Mouse (Mus musculus) stomach, embryonic 15.5 days (tissue): ENCODE measurements at regions not wholly inside any gene's neighbourhood (a gene's known extent, or its start where the extent isn't known, plus 50 kb on each side); places are given as distances from the start of the nearest gene placed in this dataset.

ENCODE experiments used
- ATAC-seq: fragments of 200-750 bp; cut with Nextera tagmentation; 2 replicates; pipeline ENCODE4 v1.8.0; 2017; ENCODE audit warnings: low read depth, moderate number of reproducible peaks, moderate TSS enrichment; ENCODE audit not compliant: insufficient read depth, low FRiP score
- H3K27ac ChIP-seq: fragments of 300-500 bp; sonication (generic); 2 replicates; pipeline ENCODE4 v1.5.1; 2015; ENCODE audit warnings: mild to moderate bottlenecking, inconsistent platforms
- H3K27me3 ChIP-seq: fragments of 300-500 bp; sonication (generic); replicated peaks from 2 replicates; pipeline ENCODE4 v1.6.1; 2015; ENCODE audit warnings: inconsistent platforms
- H3K36me3 ChIP-seq: fragments of 300-500 bp; sonication (generic); 2 replicates; pipeline ENCODE4 v1.6.1; 2015; ENCODE audit warnings: inconsistent platforms
- H3K4me1 ChIP-seq: fragments of 300-500 bp; sonication (generic); 2 replicates; pipeline ENCODE4 v1.6.1; 2015; ENCODE audit warnings: inconsistent platforms
- H3K4me2 ChIP-seq: fragments of 300-500 bp; sonication (generic); 2 replicates; pipeline ENCODE4 v1.6.1; 2015; ENCODE audit warnings: mild to moderate bottlenecking, inconsistent platforms
- H3K4me3 ChIP-seq: fragments of 300-500 bp; sonication (generic); replicated peaks from 2 replicates; pipeline ENCODE4 v1.5.1; 2015; ENCODE audit warnings: inconsistent platforms
- H3K9ac ChIP-seq: fragments of 300-500 bp; sonication (generic); 2 replicates; pipeline ENCODE4 v1.6.1; 2015; ENCODE audit warnings: inconsistent platforms
- H3K9me3 ChIP-seq: fragments of 300-500 bp; sonication (generic); 2 replicates; pipeline ENCODE4 v1.6.1; 2016; ENCODE audit warnings: inconsistent platforms
- WGBS: fragments of 180-500 bp; shearing (Covaris S2); methylation state at CpG from one replicate; pipeline ENCODE4 v1.1.7; 2015; 5-methylcytosine and 5-hydroxymethylcytosine counted together

GRCm38 (mm10) chr3:128024856-128025255, 128.7 kb upstream of the Fam241a start:
- Histone ChIP-seq H3K4me2 (no peak overlapping the region), H3K27me3 (no peaks in the 10 kb centered on the region), H3K36me3 (no peaks in the 10 kb centered on the region), H3K9me3 (no peaks in the 10 kb centered on the region), H3K9ac (no peak overlapping the region), H3K4me3 (no peak overlapping the region), H3K27ac (no peak overlapping the region), H3K4me1 (no peaks in the 10 kb centered on the region)
- 89% methylated on average over 12 of the region's 12 CpGs for WGBS
- ATAC-seq, result no peak

GRCm38 (mm10) chr3:128014909-128015308, 118.8 kb upstream of the Fam241a start:
- no peaks in the 10 kb centered on the region for H3K27me3 ChIP-seq
- WGBS, result 88% methylated on average over 1 of the region's 1 CpGs
- no peak for ATAC-seq

GRCm38 (mm10) chr3:128002905-128003641, 106.9 kb upstream of the Fam241a start:
- ATAC-seq, result no peak
- Histone ChIP-seq H3K27me3 (no peaks in the 10 kb centered on the region), H3K36me3 (no peaks in the 10 kb centered on the region), H3K9me3 (no peaks in the 10 kb centered on the region), H3K4me3 (no peak overlapping the region), H3K4me2 (peak overlapping the region; percentile 11; the same call in 1 of the 2 replicates), H3K4me1 (no peaks in the 10 kb centered on the region; the same call in 1 of the 2 replicates), H3K9ac (no peak overlapping the region), H3K27ac (no peak overlapping the region)
- 61% methylated on average over 18 of the region's 18 CpGs for WGBS

More at GRCm38 (mm10) chr3:128014909-128015308, 118.8 kb upstream of the Fam241a start:
- no peak overlapping the region for H3K27ac ChIP-seq
- no peaks in the 10 kb centered on the region for H3K9me3 ChIP-seq
- H3K4me3 ChIP-seq, result no peak overlapping the region
- H3K4me2 ChIP-seq, result no peak overlapping the region
- no peak overlapping the region for H3K9ac ChIP-seq
- H3K4me1 ChIP-seq, result no peaks in the 10 kb centered on the region
- H3K36me3 ChIP-seq, result no peaks in the 10 kb centered on the region

- H3K9ac ChIP-seq, result no peak overlapping the region
Measured at GRCm38 (mm10) chr3:128001924-128002501, 105.9 kb upstream of the Fam241a start.

GRCm38 (mm10) chr3:127995678-127996077, 99.6 kb upstream of the Fam241a start:
- 19% methylated on average over 7 of the region's 7 CpGs for WGBS
- Histone ChIP-seq H3K4me2 (no peak overlapping the region), H3K27ac (no peak overlapping the region), H3K9me3 (no peaks in the 10 kb centered on the region), H3K4me3 (no peak overlapping the region), H3K9ac (no peak overlapping the region), H3K4me1 (no peaks in the 10 kb centered on the region), H3K36me3 (no peaks in the 10 kb centered on the region), H3K27me3 (no peaks in the 10 kb centered on the region)
- no peak; the same call in 1 of the 2 replicates for ATAC-seq

More at GRCm38 (mm10) chr3:128001924-128002501, 105.9 kb upstream of the Fam241a start:
- ATAC-seq, result no peak
- Histone ChIP-seq H3K27ac (no peak overlapping the region), H3K36me3 (no peaks in the 10 kb centered on the region), H3K4me3 (no peak overlapping the region), H3K27me3 (no peaks in the 10 kb centered on the region), H3K4me1 (no peaks in the 10 kb centered on the region; the same call in 1 of the 2 replicates), H3K4me2 (no peak overlapping the region), H3K9me3 (no peaks in the 10 kb centered on the region)
- 69% methylated on average over 6 of the region's 6 CpGs for WGBS

GRCm38 (mm10) chr3:127987583-127987982, 91.5 kb upstream of the Fam241a start:
- H3K27ac ChIP-seq, result no peak overlapping the region
- H3K4me3 ChIP-seq, result no peak overlapping the region
- H3K9ac ChIP-seq, result no peak overlapping the region
- H3K36me3 ChIP-seq, result no peaks in the 10 kb centered on the region
- 43% methylated on average over 6 of the region's 6 CpGs for WGBS
- no peak overlapping the region for H3K4me2 ChIP-seq
- ATAC-seq, result no peak
- no peaks in the 10 kb centered on the region for H3K4me1 ChIP-seq
- no peaks in the 10 kb centered on the region for H3K27me3 ChIP-seq
- no peaks in the 10 kb centered on the region for H3K9me3 ChIP-seq

- Histone ChIP-seq H3K9me3 (no peaks in the 10 kb centered on the region), H3K4me3 (no peak overlapping the region), H3K4me1 (no peaks in the 10 kb centered on the region), H3K27me3 (no peaks in the 10 kb centered on the region), H3K4me2 (no peak overlapping the region), H3K36me3 (no peaks in the 10 kb centered on the region), H3K9ac (no peak overlapping the region), H3K27ac (no peak overlapping the region)
- 89% methylated on average over 3 of the region's 3 CpGs for WGBS
- no peak for ATAC-seq
Measured at GRCm38 (mm10) chr3:127985165-127985564, 89.0 kb upstream of the Fam241a start.

GRCm38 (mm10) chr3:127977240-127977639, 81.1 kb upstream of the Fam241a start:
- Histone ChIP-seq H3K4me3 (no peak overlapping the region), H3K4me2 (no peak overlapping the region), H3K4me1 (no peaks in the 10 kb centered on the region), H3K27me3 (no peaks in the 10 kb centered on the region), H3K9me3 (no peaks in the 10 kb centered on the region), H3K9ac (no peak overlapping the region), H3K27ac (no peak overlapping the region; the same call in 1 of the 2 replicates), H3K36me3 (no peaks in the 10 kb centered on the region)
- WGBS, result 46% methylated on average over 6 of the region's 6 CpGs
- ATAC-seq, result no peak

GRCm38 (mm10) chr3:127970891-127971290, 74.8 kb upstream of the Fam241a start:
- WGBS, result 5% methylated on average over 5 of the region's 5 CpGs
- no peak overlapping the region for H3K4me2 ChIP-seq
- H3K36me3 ChIP-seq, result no peaks in the 10 kb centered on the region
- no peaks in the 10 kb centered on the region for H3K9me3 ChIP-seq
- H3K27me3 ChIP-seq, result no peaks in the 10 kb centered on the region
- H3K4me1 ChIP-seq, result no peaks in the 10 kb centered on the region
- H3K27ac ChIP-seq, result no peak overlapping the region
- no peak for ATAC-seq
- H3K9ac ChIP-seq, result no peak overlapping the region
- H3K4me3 ChIP-seq, result no peak overlapping the region

- no peaks in the 10 kb centered on the region for H3K9me3 ChIP-seq
- no peak for ATAC-seq
- H3K27me3 ChIP-seq, result no peaks in the 10 kb centered on the region
- H3K27ac ChIP-seq, result no peak overlapping the region
- H3K4me3 ChIP-seq, result no peak overlapping the region
- H3K9ac ChIP-seq, result no peak overlapping the region
- no peaks in the 10 kb centered on the region for H3K4me1 ChIP-seq
- no peak overlapping the region for H3K4me2 ChIP-seq
- WGBS, result 70% methylated on average over 10 of the region's 10 CpGs
- H3K36me3 ChIP-seq, result no peaks in the 10 kb centered on the region
Measured at GRCm38 (mm10) chr3:127967170-127967569, 71.0 kb upstream of the Fam241a start.

GRCm38 (mm10) chr3:127966214-127966613, 70.1 kb upstream of the Fam241a start:
- Histone ChIP-seq H3K9me3 (no peaks in the 10 kb centered on the region), H3K4me2 (no peak overlapping the region), H3K27ac (no peak overlapping the region), H3K4me3 (no peak overlapping the region), H3K9ac (no peak overlapping the region), H3K36me3 (no peaks in the 10 kb centered on the region), H3K4me1 (no peaks in the 10 kb centered on the region), H3K27me3 (no peaks in the 10 kb centered on the region)
- no peak for ATAC-seq
- 84% methylated on average over 4 of the region's 4 CpGs for WGBS

GRCm38 (mm10) chr3:127958919-127959684, 63.0 kb upstream of the Fam241a start:
- Histone ChIP-seq H3K27ac (no peak overlapping the region), H3K4me2 (no peak overlapping the region), H3K4me3 (no peak overlapping the region), H3K9ac (no peak overlapping the region), H3K4me1 (no peaks in the 10 kb centered on the region), H3K27me3 (no peaks in the 10 kb centered on the region), H3K9me3 (no peaks in the 10 kb centered on the region), H3K36me3 (no peaks in the 10 kb centered on the region)
- 35% methylated on average over 13 of the region's 13 CpGs for WGBS
- no peak for ATAC-seq
